Mouse (Mus musculus): Measurements from ENCODE around the gene Mki67.
"Not testable (repeated sequence)": the region's sequence is repeated elsewhere in the genome, so short reads cannot be mapped to it uniquely, and the experiment has no call there.

The Mki67 gene

GRCm38 (mm10) chr7:135721436-135721992 lies 5.4 kb upstream of the Mki67 start:
- no peak for DNase-seq (ENCODE audit: extremely low read depth, low read depth, low spot score)

- no peak for DNase-seq (ENCODE audit: extremely low read depth, low read depth, low spot score)
These were observed 902 bp upstream of the Mki67 start for GRCm38 (mm10) chr7:135716968-135717557.

GRCm38 (mm10) chr7:135716445-135716877 lies 300 bp upstream of the Mki67 start:
- no peak for DNase-seq (ENCODE audit: extremely low read depth, low read depth, low spot score)

- DNase-seq (ENCODE audit: extremely low read depth, low read depth, low spot score), result no peak
These were observed 995 bp downstream of the Mki67 start for GRCm38 (mm10) chr7:135715166-135715565.

- DNase-seq (ENCODE audit: extremely low read depth, low read depth, low spot score), result no peak
These were observed 2.8 kb downstream of the Mki67 start for GRCm38 (mm10) chr7:135713326-135713725.

- DNase-seq (ENCODE audit: extremely low read depth, low read depth, low spot score), result no peak
These were observed 3.6 kb downstream of the Mki67 start for GRCm38 (mm10) chr7:135712534-135712933.

GRCm38 (mm10) chr7:135710702-135711101 lies 5.5 kb downstream of the Mki67 start:
- DNase-seq (ENCODE audit: extremely low read depth, low read depth, low spot score), result no peak

GRCm38 (mm10) chr7:135705753-135706152 lies 10.4 kb downstream of the Mki67 start:
- no peak for DNase-seq (ENCODE audit: extremely low read depth, low read depth, low spot score)

GRCm38 (mm10) chr7:135705083-135705482 lies 11.1 kb downstream of the Mki67 start:
- no peak for DNase-seq (ENCODE audit: extremely low read depth, low read depth, low spot score)

- DNase-seq (ENCODE audit: extremely low read depth, low read depth, low spot score), result no peak
These were observed 11.9 kb downstream of the Mki67 start for GRCm38 (mm10) chr7:135704251-135704650.

GRCm38 (mm10) chr7:135703600-135704148 lies 12.5 kb downstream of the Mki67 start:
- DNase-seq (ENCODE audit: extremely low read depth, low read depth, low spot score), result no peak

GRCm38 (mm10) chr7:135699351-135699750 lies 16.8 kb downstream of the Mki67 start:
- DNase-seq (ENCODE audit: extremely low read depth, low read depth, low spot score), result not testable (repeated sequence)

- no peak for DNase-seq (ENCODE audit: extremely low read depth, low read depth, low spot score)
These were observed 17.8 kb downstream of the Mki67 start for GRCm38 (mm10) chr7:135698362-135698761.

- not testable (repeated sequence) for DNase-seq (ENCODE audit: extremely low read depth, low read depth, low spot score)
These were observed 19.0 kb downstream of the Mki67 start for GRCm38 (mm10) chr7:135697021-135697740.

GRCm38 (mm10) chr7:135696127-135696526 lies 20.0 kb downstream of the Mki67 start:
- DNase-seq (ENCODE audit: extremely low read depth, low read depth, low spot score), result no peak

GRCm38 (mm10) chr7:135694796-135695195 lies 21.4 kb downstream of the Mki67 start:
- DNase-seq (ENCODE audit: extremely low read depth, low read depth, low spot score), result no peak

- no peak for DNase-seq (ENCODE audit: extremely low read depth, low read depth, low spot score)
These were observed 22.0 kb downstream of the Mki67 start for GRCm38 (mm10) chr7:135694130-135694529.

GRCm38 (mm10) chr7:135691941-135692340 lies 24.2 kb downstream of the Mki67 start:
- no peak for DNase-seq (ENCODE audit: extremely low read depth, low read depth, low spot score)

- DNase-seq (ENCODE audit: extremely low read depth, low read depth, low spot score), result no peak
These were observed 26.8 kb downstream of the Mki67 start for GRCm38 (mm10) chr7:135689396-135689795.

GRCm38 (mm10) chr7:135684938-135685337 lies 31.2 kb downstream of the Mki67 start:
- DNase-seq (ENCODE audit: extremely low read depth, low read depth, low spot score), result no peak

- DNase-seq (ENCODE audit: extremely low read depth, low read depth, low spot score), result not testable (repeated sequence)
These were observed 32.1 kb downstream of the Mki67 start for GRCm38 (mm10) chr7:135684098-135684497.

- no peak for DNase-seq (ENCODE audit: extremely low read depth, low read depth, low spot score)
These were observed 35.8 kb downstream of the Mki67 start for GRCm38 (mm10) chr7:135680334-135680733.
